Mouse (Mus musculus) heart, adult 2 months (tissue): ENCODE data around the gene Als2cr12. TPM values are rescaled to one million over a fixed set of nuclear protein-coding genes. Genes with fewer than 3 reads are reported as not detected.

Experiments used
- DNase-seq, 2 experiments: peaks; one replicate each; pipeline ENCODE4 v3.0.0; 2021
- H3K27ac ChIP-seq: fragments of 200-600 bp; 2 replicates; pipeline ENCODE4 v1.8.1; 2022
- H3K27me3 ChIP-seq: fragments of 200-500 bp; 2 replicates; pipeline ENCODE4 v1.6.1; 2012; ENCODE audit warnings: mild to moderate bottlenecking, low read length, inconsistent platforms, mixed read lengths; ENCODE audit not compliant: control insufficient read depth, insufficient read depth
- H3K36me3 ChIP-seq: fragments of 200-500 bp; 2 replicates; pipeline ENCODE4 v1.6.1; 2012; ENCODE audit warnings: low read length, inconsistent platforms; ENCODE audit not compliant: control insufficient read depth, insufficient read depth
- H3K4me1 ChIP-seq: fragments of 200-500 bp; 2 replicates; pipeline ENCODE4 v1.6.1; 2011; ENCODE audit warnings: low read length; ENCODE audit not compliant: control insufficient read depth, insufficient read depth
- H3K4me3 ChIP-seq: fragments of 200-600 bp; 2 replicates; pipeline ENCODE4 v1.8.1; 2022
- H3K79me2 ChIP-seq: fragments of 200-500 bp; replicated peaks from 2 replicates; pipeline ENCODE4 v1.6.1; 2012; ENCODE audit warnings: mild to moderate bottlenecking, inconsistent platforms, low read length, moderate library complexity, mixed read lengths; ENCODE audit not compliant: control insufficient read depth, insufficient read depth
- H3K9ac ChIP-seq: fragments of 200-500 bp; 2 replicates; pipeline ENCODE4 v1.6.1; 2012; ENCODE audit warnings: low read depth, mild to moderate bottlenecking, control low read depth, inconsistent platforms, low read length, mixed read lengths
- CTCF ChIP-seq: fragments of 200-600 bp; IDR thresholded peaks from 2 replicates; pipeline ENCODE4 v1.8.1; 2022; ENCODE audit warnings: antibody characterized with exemption, mild to moderate bottlenecking, moderate library complexity
- EP300 ChIP-seq: fragments of 200-500 bp; IDR thresholded peaks from 2 replicates; pipeline ENCODE4 v1.6.1; 2011; ENCODE audit warnings: low read depth, low read length, control low read depth; ENCODE audit not compliant: insufficient read depth
- POLR2A ChIP-seq: fragments of 200-500 bp; IDR thresholded peaks from 2 replicates; pipeline ENCODE4 v1.6.1; 2011; ENCODE audit warnings: mild to moderate bottlenecking, low read depth, low read length, control low read depth; ENCODE audit not compliant: insufficient read depth
- WGBS: fragments of 180-500 bp; shearing (Covaris S2); methylation state at CpG from one replicate; pipeline ENCODE4 v1.1.7; 2018; 5-methylcytosine and 5-hydroxymethylcytosine counted together
- intact Hi-C: fragments of 180-260 bp; cut with DNase I; formaldehyde crosslinking; loops from one replicate; pipeline ENCODE4 v1.15.1; 2025
- polyA plus RNA-seq: library from polyadenylated mRNA; depleted of rRNA; stranded (reverse); fragments of >200 nt; gene quantifications from 2 replicates; pipeline ENCODE4 v1.2.3, GENCODE M21; 2012; rRNA removed
- total RNA-seq, 2 experiments: library from RNA; stranded (reverse); gene quantifications; 2 replicates each; pipeline ENCODE4 v1.2.3; 2021

Als2cr12 gene
- total and polyA plus RNA-seq, 3 experiments: 0.49 TPM; not detected in 2

DNA sequence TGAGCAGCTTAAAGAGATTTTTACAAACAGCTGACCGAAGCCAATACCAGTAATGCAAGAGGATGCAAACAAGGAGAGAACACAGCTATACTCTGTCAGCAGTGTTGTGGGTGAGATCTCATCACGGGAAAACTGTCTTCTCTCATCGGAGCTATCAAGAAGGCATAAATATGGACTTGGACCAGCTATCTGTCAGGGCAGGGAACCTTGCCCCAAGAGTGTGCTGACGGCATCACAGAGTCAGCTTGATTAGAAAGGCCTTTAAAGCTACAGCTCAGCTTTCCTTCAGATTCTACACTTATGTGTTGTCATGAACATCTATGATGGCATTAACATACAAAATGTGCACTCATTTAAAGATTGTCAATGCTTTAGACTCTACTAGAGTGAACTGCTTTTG lies 93.1 kb downstream of the Als2cr12 start:
- Histone ChIP-seq H3K9ac (no peak overlapping the region), H3K27ac (no peak overlapping the region), H3K4me3 (no peak overlapping the region), H3K4me1 (no peaks in the 10 kb centered on the region), H3K36me3 (no peaks in the 10 kb centered on the region), H3K27me3 (no peaks in the 10 kb centered on the region), H3K79me2 (no peaks in the 10 kb centered on the region)
- intact Hi-C loops: no loop called here
- TF ChIP-seq EP300 (no peak), POLR2A (no peak), CTCF (no peak)
- WGBS: 60% methylated on average over 4 of the region's 4 CpGs
- no peak for DNase-seq

Other genes starting within 250 kb of the Als2cr12 start
- gene Orc2, start 190.9 kb downstream of the Als2cr12 start, total RNA-seq: 10 to 100 TPM in 1 of 2 experiments, 1 to 10 TPM in 1; 8.8 to 10.2 TPM
- gene Orc2, start 190.9 kb downstream of the Als2cr12 start, polyA plus RNA-seq: 4.0 and 5.4 TPM in 2 replicates
- gene Fam126b, start 109.7 kb downstream of the Als2cr12 start, total RNA-seq: 10 to 100 TPM; 15.5 to 16.8 TPM
- 1.4 and 3.1 TPM in 2 replicates for gene Fam126b, start 109.7 kb downstream of the Als2cr12 start, polyA plus RNA-seq
- 100 to 1,000 TPM; 278 to 322 TPM for gene Ndufb3, start 109.6 kb downstream of the Als2cr12 start, total RNA-seq
- gene Ndufb3, start 109.6 kb downstream of the Als2cr12 start, polyA plus RNA-seq: 201 and 372 TPM in 2 replicates
- 10 to 100 TPM; 50.2 to 63.0 TPM for gene Cflar, start 15.5 kb upstream of the Als2cr12 start, total RNA-seq
- gene Cflar, start 15.5 kb upstream of the Als2cr12 start, polyA plus RNA-seq: 21.7 and 39.1 TPM in 2 replicates
- 1 to 10 TPM; 6.3 to 8.0 TPM for gene Casp8, start 99.4 kb upstream of the Als2cr12 start, total RNA-seq
- 2.0 and 3.8 TPM in 2 replicates for gene Casp8, start 99.4 kb upstream of the Als2cr12 start, polyA plus RNA-seq